Mouse (Mus musculus): ENCODE measurements around the gene Tmem54.
A peak's percentile ranks its signal among the peaks of the same experiment; 100 is the strongest.

- TF ChIP-seq CTCF (IDR thresholded peaks at IDR 0.05) (no peak), POLR2A (IDR thresholded peaks at IDR 0.05; ENCODE audit: insufficient read depth, low read depth, low read length) (peak; percentile 82)
These were observed 47.7 kb upstream of the Tmem54 start for GRCm38 (mm10) chr4:129057533-129058206.
